Mouse (Mus musculus) gastrocnemius, postnatal 14 days (tissue): ENCODE data around the gene Itga10. TPM values are rescaled to one million over a fixed set of nuclear protein-coding genes. Genes with fewer than 3 reads are reported as not detected.
"Not testable (repeated sequence)": the region's sequence is repeated elsewhere in the genome, so short reads cannot be mapped to it uniquely, and the experiment has no call there.

ENCODE experiments used
- DNase-seq: peaks from one replicate; pipeline ENCODE4 v3.0.0; 2021; ENCODE audit warnings: mixed read lengths
- intact Hi-C: fragments of 180-260 bp; cut with DNase I; formaldehyde crosslinking; loops from one replicate; pipeline ENCODE4 v1.15.1; 2025; ENCODE audit warnings: low total_unique reads
- total RNA-seq, 2 experiments: library from RNA; stranded (reverse); gene quantifications; 2 replicates each; pipeline ENCODE4 v1.2.3; 2021

Itga10 gene
- total RNA-seq, 2 experiments from 2014 or later: 2.9 to 3.0 TPM

- intact Hi-C loops: no loop called here
- no peak for DNase-seq
Observed at GRCm38 (mm10) chr3:96673514-96673913, 28.1 kb downstream of the Itga10 start.

- DNase-seq: no peak
- intact Hi-C loops: no loop called here
Observed at GRCm38 (mm10) chr3:96674442-96674841, 29.1 kb downstream of the Itga10 start.

- intact Hi-C loops: no loop called here
- no peak for DNase-seq
Observed at GRCm38 (mm10) chr3:96675171-96675570, 29.8 kb downstream of the Itga10 start.

- intact Hi-C loops: no loop called here
- no peak for DNase-seq
Observed at GRCm38 (mm10) chr3:96675690-96676089, 30.3 kb downstream of the Itga10 start.

- DNase-seq: no peak
- intact Hi-C loops: no loop called here
Observed at GRCm38 (mm10) chr3:96678456-96678855, 33.1 kb downstream of the Itga10 start.

GRCm38 (mm10) chr3:96679159-96679674 lies 33.8 kb downstream of the Itga10 start:
- intact Hi-C loops: no loop called here
- no peak for DNase-seq

GRCm38 (mm10) chr3:96680269-96680956 lies 35.0 kb downstream of the Itga10 start:
- intact Hi-C loops: no loop called here
- no peak for DNase-seq

GRCm38 (mm10) chr3:96683496-96683895 lies 38.1 kb downstream of the Itga10 start:
- intact Hi-C loops: no loop called here
- no peak for DNase-seq

GRCm38 (mm10) chr3:96684151-96684821 lies 38.9 kb downstream of the Itga10 start:
- intact Hi-C loops: no loop called here

GRCm38 (mm10) chr3:96684822-96685156 lies 39.4 kb downstream of the Itga10 start:
- DNase-seq: no peak
- intact Hi-C loops: no loop called here

More at GRCm38 (mm10) chr3:96684151-96684821, 38.9 kb downstream of the Itga10 start:
- peak; percentile 36 for DNase-seq

- DNase-seq, intact Hi-C loops: not testable (repeated sequence)
Observed at GRCm38 (mm10) chr3:96686057-96686456, 40.7 kb downstream of the Itga10 start.

- intact Hi-C loops: no loop called here
- no peak for DNase-seq
Observed at GRCm38 (mm10) chr3:96688854-96689253, 43.5 kb downstream of the Itga10 start.

- intact Hi-C loops: no loop called here
- no peak for DNase-seq
Observed at GRCm38 (mm10) chr3:96690298-96690697, 44.9 kb downstream of the Itga10 start.

GRCm38 (mm10) chr3:96692506-96692905 lies 47.1 kb downstream of the Itga10 start:
- intact Hi-C loops: no loop called here
- DNase-seq: peak; percentile 82

GRCm38 (mm10) chr3:96693579-96693978 lies 48.2 kb downstream of the Itga10 start:
- intact Hi-C loops: no loop called here
- no peak for DNase-seq

GRCm38 (mm10) chr3:96696198-96696765 lies 50.9 kb downstream of the Itga10 start, which contains the start of gene Pias3:
TSS of gene Pias3 (plus strand) at chr3:96696384.
- DNase-seq: peak; percentile 93
- intact Hi-C loops: no loop called here

GRCm38 (mm10) chr3:96696766-96697732 lies 51.7 kb downstream of the Itga10 start:
- intact Hi-C loops: no loop called here
- DNase-seq: peak; percentile 94

GRCm38 (mm10) chr3:96698993-96699690 lies 53.8 kb downstream of the Itga10 start:
- intact Hi-C loops: no loop called here
- DNase-seq: no peak

GRCm38 (mm10) chr3:96700376-96700775 lies 55.0 kb downstream of the Itga10 start:
- intact Hi-C loops: loop anchor here (10.0 kb wide), 1 partner anchor 156 kb away; no protein-coding TSS in a partner anchor
- DNase-seq: no peak
